Comparison of ENCODE assay signal across 15 mouse cellular contexts in genomic region chr19:38498233-38498632, GRCm38 (mm10). TPM values are rescaled to one million over a fixed set of nuclear protein-coding genes. Genes with fewer than 3 reads are reported as not detected.
"Had no signal": no experiment of that assay in that cellular context is flagged by ENCODE, and none has a peak within 500 bp of the region (broad histone marks: within the 10 kb centered on the region; RNA-seq: fewer than 3 reads in every experiment).

No protein-coding gene starts in this region.

- DNase-seq: kidney, postnatal 10 days; kidney, postnatal 4 days; left cerebral cortex, postnatal 4 days; lung, adult 18-20 months; retina, postnatal 1 day; right cerebral cortex, postnatal 4 days; thymus, adult 2 months; thymus, postnatal 25 days had no signal

- H3K4me2 ChIP-seq: limb, embryonic 13.5 days; midbrain, embryonic 12.5 days; neural tube, embryonic 13.5 days; stomach, embryonic 15.5 days had no signal

- H3K36me3 ChIP-seq: midbrain, embryonic 12.5 days; stomach, embryonic 15.5 days had no signal

- H3K9me3 ChIP-seq: midbrain, embryonic 12.5 days; neural tube, embryonic 13.5 days; stomach, embryonic 15.5 days had no signal

- H3K4me3 ChIP-seq: limb, embryonic 13.5 days; midbrain, embryonic 12.5 days; neural tube, embryonic 13.5 days; stomach, embryonic 15.5 days had no signal

- H3K27ac ChIP-seq: limb, embryonic 13.5 days; liver, embryonic 14.5 days; midbrain, embryonic 12.5 days; neural tube, embryonic 13.5 days; stomach, embryonic 15.5 days had no signal

- ATAC-seq: midbrain, embryonic 16.5 days had no signal

- H3K9ac ChIP-seq: limb, embryonic 13.5 days; liver, embryonic 14.5 days; midbrain, embryonic 12.5 days; neural tube, embryonic 13.5 days; stomach, embryonic 15.5 days had no signal

- H3K27me3 ChIP-seq: limb, embryonic 13.5 days; midbrain, embryonic 12.5 days; neural tube, embryonic 13.5 days; stomach, embryonic 15.5 days had no signal

- H3K4me1 ChIP-seq: midbrain, embryonic 12.5 days; neural tube, embryonic 13.5 days; stomach, embryonic 15.5 days had no signal

RNA-seq across cellular contexts. Expression of gene Plce1, which starts 17.3 kb away (rescaled TPM):
- total RNA-seq: megakaryocyte-erythroid progenitor cell, adult 5-6 weeks had no signal
